Mouse (Mus musculus) embryonic facial prominence, embryonic 14.5 days (tissue): ENCODE measurements around the gene Sult4a1. TPM values are rescaled to one million over a fixed set of nuclear protein-coding genes. Genes with fewer than 3 reads are reported as not detected.

ENCODE experiments used
- ATAC-seq: fragments of 200-750 bp; cut with Nextera tagmentation; 2 replicates; pipeline ENCODE4 v1.8.0; 2017; ENCODE audit warnings: low read depth, moderate number of reproducible peaks, moderate TSS enrichment
- DNase-seq: peaks from one replicate; pipeline ENCODE4 v3.0.0-alpha.2; 2015; ENCODE audit warnings: low spot score
- H3K27ac ChIP-seq: fragments of 300-500 bp; sonication (generic); replicated peaks from 2 replicates; pipeline ENCODE4 v1.5.1; 2014; ENCODE audit warnings: low read depth, mild to moderate bottlenecking, low read length, moderate library complexity
- H3K27me3 ChIP-seq: fragments of 300-500 bp; sonication (generic); replicated peaks from 2 replicates; pipeline ENCODE4 v1.6.1; 2014; ENCODE audit warnings: low read length; ENCODE audit not compliant: control insufficient read depth, insufficient read depth
- H3K36me3 ChIP-seq: fragments of 300-500 bp; sonication (generic); 2 replicates; pipeline ENCODE4 v1.6.1; 2014; ENCODE audit warnings: low read length, mixed read lengths; ENCODE audit not compliant: control insufficient read depth, insufficient read depth
- H3K4me1 ChIP-seq: fragments of 300-500 bp; sonication (generic); 2 replicates; pipeline ENCODE4 v1.6.1; 2014; ENCODE audit warnings: antibody characterized with exemption, low read length; ENCODE audit not compliant: control insufficient read depth, insufficient read depth
- H3K4me2 ChIP-seq: fragments of 300-500 bp; sonication (generic); 2 replicates; pipeline ENCODE4 v1.6.1; 2014; ENCODE audit warnings: low read depth, mild to moderate bottlenecking, low read length, moderate library complexity, mixed read lengths
- H3K4me3 ChIP-seq: fragments of 300-500 bp; sonication (generic); 2 replicates; pipeline ENCODE4 v1.5.1; 2014; ENCODE audit warnings: low read depth, mild to moderate bottlenecking, low read length
- H3K9ac ChIP-seq: fragments of 300-500 bp; sonication (generic); 2 replicates; pipeline ENCODE4 v1.6.1; 2014; ENCODE audit warnings: low read depth, mild to moderate bottlenecking, low read length, moderate library complexity, mixed read lengths
- H3K9me3 ChIP-seq: fragments of 300-500 bp; sonication (generic); 2 replicates; pipeline ENCODE4 v1.6.1; 2016; ENCODE audit warnings: low read length; ENCODE audit not compliant: control insufficient read depth
- WGBS: fragments of 180-500 bp; shearing (Covaris S2); extraction: QIAGEN DNeasy Blood & Tissue Kit; methylation state at CpG from one replicate; pipeline ENCODE4 v1.1.7; 2014; 5-methylcytosine and 5-hydroxymethylcytosine counted together
- polyA plus RNA-seq: library from polyadenylated mRNA; unstranded; fragments of >200 nt; fragmentation: Nextera tagmentation; extraction: Ambion mirVana; gene quantifications from 2 replicates; pipeline ENCODE4 v1.2.1, GENCODE M21; 2014

Sult4a1 gene
- polyA plus RNA-seq, 1 experiment from 2014 or later = 8.8 TPM

DNA sequence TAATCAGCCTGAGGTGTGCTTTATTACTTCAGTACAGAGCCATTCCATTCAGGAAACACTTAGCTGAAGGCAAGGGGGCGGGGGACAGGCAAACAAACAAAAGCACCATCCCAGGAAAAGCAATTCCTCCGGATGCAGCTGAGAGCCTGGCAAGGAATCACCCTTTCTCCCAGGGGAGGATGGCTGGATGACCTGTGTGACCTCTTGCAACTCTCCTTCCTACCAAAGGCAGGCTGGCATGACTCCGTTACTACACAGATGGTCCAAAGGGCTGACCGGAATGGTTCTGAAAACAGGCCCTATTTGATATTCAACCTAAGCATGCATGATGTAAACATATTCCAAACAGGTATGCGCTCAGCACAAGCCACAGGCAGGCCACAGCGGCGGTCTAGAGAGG is 56.0 kb downstream of the Sult4a1 start:
- H3K4me1 ChIP-seq = no peaks in the 10 kb centered on the region
- H3K4me3 ChIP-seq = no peak overlapping the region
- ATAC-seq (no peak), DNase-seq (no peak)
- H3K36me3 ChIP-seq = no peaks in the 10 kb centered on the region
- H3K9me3 ChIP-seq = peaks cover under 1% of the 10 kb centered on the region
- no peaks in the 10 kb centered on the region for H3K27me3 ChIP-seq
- H3K4me2 ChIP-seq = no peak overlapping the region
- H3K9ac ChIP-seq = no peak overlapping the region
- no peak overlapping the region for H3K27ac ChIP-seq
- whole genome bisulfite sequencing = 61% methylated on average over 7 of the region's 7 CpGs

DNA sequence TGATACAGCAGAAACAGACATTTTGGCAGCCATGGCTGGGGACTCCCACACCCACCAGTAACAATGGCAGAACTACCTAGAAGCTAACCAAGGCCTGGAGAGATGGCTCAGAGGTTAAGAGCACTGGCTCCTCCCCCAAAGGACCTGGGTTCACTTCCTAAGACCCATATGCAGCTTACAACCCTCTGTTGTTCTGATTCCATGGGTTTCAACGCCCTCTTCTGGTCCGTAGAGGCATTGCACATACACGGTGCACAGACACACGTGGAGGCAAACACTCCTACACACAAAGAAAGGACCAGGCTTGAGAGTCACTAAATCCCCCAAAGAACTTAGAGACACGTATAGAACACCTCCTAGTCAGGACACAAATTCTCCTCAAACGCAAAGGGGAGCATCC is 60.0 kb downstream of the Sult4a1 start:
- WGBS = 91% methylated on average over 6 of the region's 6 CpGs

DNA sequence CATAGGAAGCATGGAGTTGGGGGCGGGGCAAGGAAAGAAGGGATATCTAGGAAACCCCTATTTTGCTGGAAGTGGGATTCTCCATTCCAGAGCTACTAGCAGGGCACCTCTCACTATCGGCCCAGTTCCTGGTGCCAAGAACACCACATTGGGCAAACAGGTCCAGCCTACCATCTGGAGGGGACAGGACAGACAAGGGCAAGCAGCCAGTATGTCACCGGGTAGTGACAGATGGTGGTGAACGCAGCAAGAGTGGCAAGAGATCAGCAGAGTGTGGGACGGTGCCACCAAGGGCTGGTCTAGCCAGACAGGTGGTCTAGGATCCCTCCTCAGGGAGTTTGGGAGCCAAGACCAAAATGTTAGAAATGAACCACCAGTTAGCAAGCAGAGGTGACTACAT is 68.5 kb downstream of the Sult4a1 start:
- no peak overlapping the region for H3K4me2 ChIP-seq
- no peak overlapping the region for H3K27ac ChIP-seq
- no peaks in the 10 kb centered on the region for H3K27me3 ChIP-seq
- ATAC-seq = no peak
- 93% methylated on average over 5 of the region's 5 CpGs for WGBS
- no peak overlapping the region for H3K9ac ChIP-seq
- H3K4me1 ChIP-seq = no peaks in the 10 kb centered on the region
- H3K4me3 ChIP-seq = no peak overlapping the region
- no peaks in the 10 kb centered on the region for H3K36me3 ChIP-seq
- DNase-seq = no peak
- no peaks in the 10 kb centered on the region for H3K9me3 ChIP-seq

More for the DNA sequence above, 60.0 kb downstream of the Sult4a1 start:
- Histone ChIP-seq H3K4me1 (no peaks in the 10 kb centered on the region), H3K4me2 (no peak overlapping the region), H3K27ac (no peak overlapping the region), H3K27me3 (no peaks in the 10 kb centered on the region), H3K9ac (no peak overlapping the region), H3K36me3 (no peaks in the 10 kb centered on the region), H3K4me3 (no peak overlapping the region), H3K9me3 (peaks cover 6% of the 10 kb centered on the region)
- ATAC-seq (no peak), DNase-seq (no peak)

Other genes starting within 250 kb of the Sult4a1 start
- 0.42 and 1.3 TPM in 2 replicates for gene Efcab6, start 40.4 kb downstream of the Sult4a1 start, polyA plus RNA-seq
- gene Pnpla5, start 17.4 kb upstream of the Sult4a1 start, polyA plus RNA-seq = not detected in 2 replicates
- gene Pnpla3, start 62.1 kb upstream of the Sult4a1 start, polyA plus RNA-seq = 0.89 and 1.1 TPM in 2 replicates
- 71.1 and 74.0 TPM in 2 replicates for gene Samm50, start 86.5 kb upstream of the Sult4a1 start, polyA plus RNA-seq
- 5.0 and 7.8 TPM in 2 replicates for gene Parvb, start 126.3 kb upstream of the Sult4a1 start, polyA plus RNA-seq
- gene Parvg, start 218.3 kb upstream of the Sult4a1 start, polyA plus RNA-seq = 2.1 and 2.4 TPM in 2 replicates